Mouse (Mus musculus): ENCODE data around the gene Slc37a3. TPM values are rescaled to one million over a fixed set of nuclear protein-coding genes. Genes with fewer than 3 reads are reported as not detected.
A peak's percentile ranks its signal among the peaks of the same experiment; 100 is the strongest.

Gene Slc37a3
- total and polyA plus RNA-seq, 3 experiments: 9.2 to 19.3 (median 18.8) TPM

GRCm38 (mm10) chr6:39289721-39290120 lies 87.8 kb downstream of the Slc37a3 start:
- no peaks in the 10 kb centered on the region for H3K36me3 ChIP-seq (ENCODE audit: control insufficient read depth, insufficient read depth, low read length)
- no peak for TF ChIP-seq EP300 (IDR thresholded peaks at IDR 0.05; ENCODE audit: insufficient read depth, low read depth, low read length)
- no peak for TF ChIP-seq POLR2A (IDR thresholded peaks at IDR 0.05; ENCODE audit: insufficient read depth, low read depth, low read length)
- TF ChIP-seq CTCF (IDR thresholded peaks at IDR 0.05): no peak
- 47% methylated on average over 7 of the region's 7 CpGs for WGBS
- intact Hi-C loops (cut with DNase I): no loop called here
- H3K4me3 ChIP-seq: no peak overlapping the region
- no peak overlapping the region for H3K9ac ChIP-seq (ENCODE audit: low read depth, low read length)
- no peak overlapping the region for H3K27ac ChIP-seq
- H3K79me2 ChIP-seq (replicated peaks; ENCODE audit: control insufficient read depth, insufficient read depth, low read length): no peaks in the 10 kb centered on the region
- peaks cover 6% of the 10 kb centered on the region; the same call in 1 of the 2 replicates for H3K4me1 ChIP-seq (ENCODE audit: control insufficient read depth, insufficient read depth, low read length)
- H3K27me3 ChIP-seq (ENCODE audit: control insufficient read depth, insufficient read depth, low read length): no peaks in the 10 kb centered on the region
- DNase-seq: no peak

- no peak overlapping the region for H3K27ac ChIP-seq
- 45% methylated on average over 3 of the region's 3 CpGs for WGBS
- intact Hi-C loops (cut with DNase I): no loop called here
Observed at GRCm38 (mm10) chr6:39287782-39288181, 89.7 kb downstream of the Slc37a3 start.

GRCm38 (mm10) chr6:39286732-39287083 lies 90.8 kb downstream of the Slc37a3 start:
- H3K27ac ChIP-seq: no peak overlapping the region

More at GRCm38 (mm10) chr6:39287782-39288181, 89.7 kb downstream of the Slc37a3 start:
- Histone ChIP-seq H3K36me3 (ENCODE audit: control insufficient read depth, insufficient read depth, low read length) (no peaks in the 10 kb centered on the region; the same call in 1 of the 2 replicates), H3K27me3 (ENCODE audit: control insufficient read depth, insufficient read depth, low read length) (no peaks in the 10 kb centered on the region), H3K4me3 (no peak overlapping the region), H3K79me2 (replicated peaks; ENCODE audit: control insufficient read depth, insufficient read depth, low read length) (no peaks in the 10 kb centered on the region), H3K4me1 (ENCODE audit: control insufficient read depth, insufficient read depth, low read length) (peaks cover 8% of the 10 kb centered on the region), H3K9ac (ENCODE audit: low read depth, low read length) (no peak overlapping the region)
- no peak for DNase-seq
- TF ChIP-seq CTCF (IDR thresholded peaks at IDR 0.05): no peak
- TF ChIP-seq EP300 (IDR thresholded peaks at IDR 0.05; ENCODE audit: insufficient read depth, low read depth, low read length): no peak

GRCm38 (mm10) chr6:39286053-39286731 lies 91.3 kb downstream of the Slc37a3 start:
- no peaks in the 10 kb centered on the region; the same call in 1 of the 2 replicates for H3K36me3 ChIP-seq (ENCODE audit: control insufficient read depth, insufficient read depth, low read length)
- 20% methylated on average over 7 of the region's 9 CpGs for WGBS
- H3K79me2 ChIP-seq (replicated peaks; ENCODE audit: control insufficient read depth, insufficient read depth, low read length): no peaks in the 10 kb centered on the region
- H3K9ac ChIP-seq (ENCODE audit: low read depth, low read length): no peak overlapping the region
- no peak overlapping the region for H3K27ac ChIP-seq
- DNase-seq: peak in 1 of 2 experiments; percentile 36
- TF ChIP-seq EP300 (IDR thresholded peaks at IDR 0.05; ENCODE audit: insufficient read depth, low read depth, low read length) (no peak), CTCF (IDR thresholded peaks at IDR 0.05) (no peak), POLR2A (IDR thresholded peaks at IDR 0.05; ENCODE audit: insufficient read depth, low read depth, low read length) (no peak)
- peaks cover 8% of the 10 kb centered on the region for H3K4me1 ChIP-seq (ENCODE audit: control insufficient read depth, insufficient read depth, low read length)
- intact Hi-C loops (cut with DNase I): no loop called here
- H3K4me3 ChIP-seq: no peak overlapping the region
- H3K27me3 ChIP-seq (ENCODE audit: control insufficient read depth, insufficient read depth, low read length): no peaks in the 10 kb centered on the region

More at GRCm38 (mm10) chr6:39286732-39287083, 90.8 kb downstream of the Slc37a3 start:
- Histone ChIP-seq H3K4me1 (ENCODE audit: control insufficient read depth, insufficient read depth, low read length) (peaks cover 8% of the 10 kb centered on the region), H3K79me2 (replicated peaks; ENCODE audit: control insufficient read depth, insufficient read depth, low read length) (no peaks in the 10 kb centered on the region), H3K27me3 (ENCODE audit: control insufficient read depth, insufficient read depth, low read length) (no peaks in the 10 kb centered on the region), H3K4me3 (no peak overlapping the region), H3K36me3 (ENCODE audit: control insufficient read depth, insufficient read depth, low read length) (no peaks in the 10 kb centered on the region; the same call in 1 of the 2 replicates), H3K9ac (ENCODE audit: low read depth, low read length) (no peak overlapping the region)
- TF ChIP-seq POLR2A (IDR thresholded peaks at IDR 0.05; ENCODE audit: insufficient read depth, low read depth, low read length): no peak
- TF ChIP-seq CTCF (IDR thresholded peaks at IDR 0.05): no peak
- TF ChIP-seq EP300 (IDR thresholded peaks at IDR 0.05; ENCODE audit: insufficient read depth, low read depth, low read length): no peak
- 53% methylated on average over 5 of the region's 5 CpGs for whole genome bisulfite sequencing
- intact Hi-C loops (cut with DNase I): no loop called here
- DNase-seq: no peak

GRCm38 (mm10) chr6:39284836-39285235 lies 92.6 kb downstream of the Slc37a3 start:
- no peak for DNase-seq
- intact Hi-C loops (cut with DNase I): no loop called here
- H3K79me2 ChIP-seq (replicated peaks; ENCODE audit: control insufficient read depth, insufficient read depth, low read length): no peaks in the 10 kb centered on the region
- TF ChIP-seq EP300 (IDR thresholded peaks at IDR 0.05; ENCODE audit: insufficient read depth, low read depth, low read length): no peak
- no peak for TF ChIP-seq CTCF (IDR thresholded peaks at IDR 0.05)
- no peak for TF ChIP-seq POLR2A (IDR thresholded peaks at IDR 0.05; ENCODE audit: insufficient read depth, low read depth, low read length)
- 86% methylated on average over 3 of the region's 3 CpGs for WGBS
- peak overlapping the region; percentile 23; the same call in 1 of the 2 replicates for H3K27ac ChIP-seq
- H3K4me3 ChIP-seq: no peak overlapping the region
- H3K9ac ChIP-seq (ENCODE audit: low read depth, low read length): no peak overlapping the region
- H3K4me1 ChIP-seq (ENCODE audit: control insufficient read depth, insufficient read depth, low read length): peaks cover 8% of the 10 kb centered on the region
- H3K36me3 ChIP-seq (ENCODE audit: control insufficient read depth, insufficient read depth, low read length): no peaks in the 10 kb centered on the region; the same call in 1 of the 2 replicates
- H3K27me3 ChIP-seq (ENCODE audit: control insufficient read depth, insufficient read depth, low read length): no peaks in the 10 kb centered on the region

Other genes starting within 250 kb of the Slc37a3 start
- gene Kdm7a, start 170.9 kb downstream of the Slc37a3 start, total RNA-seq (2021): 10 to 100 TPM; 18.5 to 20.5 TPM
- gene Kdm7a, start 170.9 kb downstream of the Slc37a3 start, polyA plus RNA-seq (2012; rRNA removed): 2.5 and 5.9 TPM in 2 replicates
- gene Rab19, start 3.5 kb upstream of the Slc37a3 start, total RNA-seq (2021): under 1 TPM; 0.14 to 0.50 TPM
- 0.61 and 0.73 TPM in 2 replicates for gene Rab19, start 3.5 kb upstream of the Slc37a3 start, polyA plus RNA-seq (2012; rRNA removed)
- 100 to 1,000 TPM in 1 of 2 experiments, 10 to 100 TPM in 1; 49.3 to 156 TPM for gene Mkrn1, start 42.8 kb upstream of the Slc37a3 start, total RNA-seq (2021)
- 28.9 and 48.8 TPM in 2 replicates for gene Mkrn1, start 42.8 kb upstream of the Slc37a3 start, polyA plus RNA-seq (2012; rRNA removed)
- 1 to 10 TPM; 6.0 to 6.6 TPM for gene Dennd2a, start 180.2 kb upstream of the Slc37a3 start, total RNA-seq (2021)
- 5.6 and 7.4 TPM in 2 replicates for gene Dennd2a, start 180.2 kb upstream of the Slc37a3 start, polyA plus RNA-seq (2012; rRNA removed)
- 10 to 100 TPM; 12.1 to 15.6 TPM for gene Adck2, start 196.2 kb upstream of the Slc37a3 start, total RNA-seq (2021)
- gene Adck2, start 196.2 kb upstream of the Slc37a3 start, polyA plus RNA-seq (2012; rRNA removed): 7.6 and 15.9 TPM in 2 replicates
- not detected for gene Gm42420, start 208.1 kb upstream of the Slc37a3 start, total RNA-seq (2021)
- gene Gm42420, start 208.1 kb upstream of the Slc37a3 start, polyA plus RNA-seq (2012; rRNA removed): 0.59 and 2.2 TPM in 2 replicates
- gene Ndufb2, start 214.9 kb upstream of the Slc37a3 start, total RNA-seq (2021): 100 to 1,000 TPM; 625 to 742 TPM
- gene Ndufb2, start 214.9 kb upstream of the Slc37a3 start, polyA plus RNA-seq (2012; rRNA removed): 916 and 995 TPM in 2 replicates

Measured in heart, adult 2 months (tissue).